Mouse (Mus musculus) cortical plate, adult 2 months (tissue): ENCODE measurements around the gene Znhit3. TPM values are rescaled to one million over a fixed set of nuclear protein-coding genes. Genes with fewer than 3 reads are reported as not detected.
A peak's percentile ranks its signal among the peaks of the same experiment; 100 is the strongest.

ENCODE experiments used
- H3K27ac ChIP-seq: fragments of 200-500 bp; 2 replicates; pipeline ENCODE4 v1.5.1; 2012; ENCODE audit warnings: low read length, control low read depth, inconsistent platforms; ENCODE audit not compliant: insufficient read depth
- H3K4me1 ChIP-seq: fragments of 200-500 bp; 2 replicates; pipeline ENCODE4 v1.6.1; 2011; ENCODE audit warnings: low read length; ENCODE audit not compliant: control insufficient read depth, insufficient read depth
- H3K4me3 ChIP-seq: fragments of 200-500 bp; 2 replicates; pipeline ENCODE4 v1.5.1; 2011; ENCODE audit warnings: mild to moderate bottlenecking, low read length, control low read depth; ENCODE audit not compliant: insufficient read depth
- CTCF ChIP-seq: fragments of 200-500 bp; IDR thresholded peaks from 2 replicates; pipeline ENCODE4 v1.5.1; 2011; ENCODE audit warnings: mild to moderate bottlenecking, control low read depth, low read length; ENCODE audit not compliant: insufficient read depth; ENCODE audit errors: extremely low read depth
- POLR2A ChIP-seq: fragments of 200-500 bp; IDR thresholded peaks from 2 replicates; pipeline ENCODE4 v1.6.1; 2011; ENCODE audit warnings: mild to moderate bottlenecking, low read length, control low read depth; ENCODE audit not compliant: insufficient read depth; ENCODE audit errors: extremely low read depth
- polyA plus RNA-seq: library from polyadenylated mRNA; depleted of rRNA; stranded (reverse); fragments of >200 nt; gene quantifications from 2 replicates; pipeline ENCODE4 v1.2.3, GENCODE M21; 2012

The Znhit3 gene
- polyA plus RNA-seq, 1 experiment, result 47.6 TPM

DNA sequence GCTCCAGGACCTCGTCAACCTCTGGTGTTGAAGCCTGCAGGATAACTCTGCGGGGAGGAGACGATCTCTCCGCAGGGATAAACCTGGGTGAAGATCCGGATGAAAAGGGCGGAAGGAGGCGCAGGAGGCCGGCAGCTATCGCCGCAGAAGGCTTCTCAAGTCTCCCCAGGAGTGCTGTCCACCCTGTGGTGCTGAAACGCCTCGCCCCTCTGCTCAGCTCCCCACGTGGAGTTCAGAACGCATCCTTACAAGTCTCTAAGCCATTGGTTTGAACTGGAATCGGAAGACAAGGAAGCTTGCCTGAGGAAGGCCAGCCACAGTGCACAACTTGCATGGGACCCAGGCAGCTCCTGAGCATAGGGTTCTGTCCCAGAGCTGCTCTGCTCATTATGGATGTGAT is 27.8 kb upstream of the Znhit3 start:
- TF ChIP-seq CTCF (no peak), POLR2A (no peak)
- H3K27ac ChIP-seq, result no peak overlapping the region
- peaks cover 7% of the 10 kb centered on the region for H3K4me1 ChIP-seq
- no peak overlapping the region for H3K4me3 ChIP-seq

DNA sequence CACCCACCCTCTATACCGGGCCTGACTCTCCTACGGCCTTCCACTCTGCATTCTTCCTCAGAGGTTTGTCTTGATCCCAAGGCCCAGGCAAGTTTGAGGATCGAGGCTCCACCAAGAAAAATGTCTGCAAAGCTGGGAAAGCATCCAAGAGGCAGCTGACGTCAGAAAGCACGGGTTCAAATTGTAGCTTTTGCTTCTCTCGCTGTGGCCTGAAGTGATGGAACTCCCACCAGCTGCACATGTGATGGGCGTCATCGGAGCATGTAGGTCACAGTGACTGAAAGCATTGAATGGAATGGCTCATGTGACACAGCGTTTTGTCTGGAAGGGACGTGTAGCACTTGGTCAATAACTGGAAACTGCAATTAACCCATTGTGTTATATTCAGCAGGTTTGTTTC is 24.0 kb upstream of the Znhit3 start:
- TF ChIP-seq CTCF (no peak), POLR2A (no peak)
- Histone ChIP-seq H3K27ac (peak overlapping the region; percentile 20; the same call in 1 of the 2 replicates), H3K4me1 (peaks cover 7% of the 10 kb centered on the region), H3K4me3 (no peak overlapping the region)

DNA sequence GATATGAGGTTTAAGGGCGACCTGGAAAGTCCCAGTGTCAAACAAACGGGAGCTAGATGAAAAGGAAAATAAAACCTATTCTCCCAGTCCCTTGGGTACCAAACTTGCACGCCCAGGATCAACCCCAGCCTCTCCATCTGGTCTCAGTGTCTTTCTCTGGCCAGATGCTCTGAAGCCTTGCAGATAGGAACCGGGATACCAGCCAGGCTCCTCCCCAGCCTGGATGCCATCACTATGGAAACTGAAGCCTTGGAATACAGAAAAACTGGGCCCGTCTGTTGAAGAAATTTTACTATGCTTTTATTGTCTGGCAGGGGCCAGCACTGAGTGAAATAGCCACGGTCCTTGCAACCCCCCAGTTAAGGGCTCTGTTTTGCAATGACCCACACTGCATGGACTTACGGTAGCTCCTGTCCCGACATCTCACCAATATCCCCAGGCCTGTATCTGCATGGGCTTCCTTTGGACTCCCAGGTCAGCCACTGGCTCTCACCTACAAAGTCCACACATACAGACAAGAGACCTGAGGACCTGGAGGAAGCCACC is 23.4 kb upstream of the Znhit3 start:
- TF ChIP-seq CTCF, result no peak
- H3K27ac ChIP-seq, result peak overlapping the region; percentile 27
- H3K4me3 ChIP-seq, result no peak overlapping the region
- peaks cover 7% of the 10 kb centered on the region for H3K4me1 ChIP-seq

DNA sequence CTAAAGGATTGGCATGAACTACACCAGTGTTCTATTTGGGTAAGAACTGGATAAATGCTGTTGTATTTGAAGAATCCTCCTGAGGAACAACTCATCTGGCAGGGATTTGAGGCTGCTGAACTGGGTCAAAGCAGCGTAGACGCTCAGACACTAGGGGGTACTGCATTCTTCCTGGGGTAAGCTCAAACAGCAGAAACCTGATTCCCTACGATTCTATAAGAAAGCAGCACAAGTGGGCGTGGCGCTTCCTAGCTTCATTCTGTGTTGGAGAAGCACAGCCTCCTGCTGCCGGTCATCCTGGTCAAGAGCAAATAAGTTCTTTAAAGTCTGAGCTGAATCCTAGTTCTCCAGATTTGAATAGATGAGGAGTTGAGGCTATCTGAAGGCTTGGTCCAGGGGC is 16.1 kb upstream of the Znhit3 start:
- TF ChIP-seq POLR2A, result no peak
- no peak for TF ChIP-seq CTCF
- Histone ChIP-seq H3K4me1 (no peaks in the 10 kb centered on the region), H3K27ac (no peak overlapping the region)

DNA sequence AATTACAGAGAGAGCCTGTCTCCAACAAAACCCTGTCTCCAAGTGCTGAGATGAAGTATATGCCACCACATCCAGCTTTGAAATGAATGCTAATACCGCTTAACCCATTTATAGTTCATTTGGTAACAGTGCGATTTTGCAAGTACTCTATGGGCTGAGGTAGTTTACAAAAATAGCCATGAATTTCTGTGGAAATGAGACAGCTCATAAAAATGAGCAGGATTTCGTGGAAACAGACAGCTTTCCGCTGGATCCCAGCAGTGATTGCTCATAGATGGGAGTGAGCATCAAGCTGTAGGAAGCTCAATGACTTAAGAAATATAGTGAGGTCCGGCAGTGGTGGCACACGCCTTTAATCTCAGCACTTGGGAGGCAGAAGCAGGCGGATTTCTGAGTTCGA is 4.8 kb upstream of the Znhit3 start:
- no peak overlapping the region for H3K27ac ChIP-seq
- H3K4me3 ChIP-seq, result no peak overlapping the region
- no peak for TF ChIP-seq POLR2A
- TF ChIP-seq CTCF, result no peak
- H3K4me1 ChIP-seq, result no peaks in the 10 kb centered on the region

More for the DNA sequence above, 16.1 kb upstream of the Znhit3 start:
- H3K4me3 ChIP-seq, result no peak overlapping the region

DNA sequence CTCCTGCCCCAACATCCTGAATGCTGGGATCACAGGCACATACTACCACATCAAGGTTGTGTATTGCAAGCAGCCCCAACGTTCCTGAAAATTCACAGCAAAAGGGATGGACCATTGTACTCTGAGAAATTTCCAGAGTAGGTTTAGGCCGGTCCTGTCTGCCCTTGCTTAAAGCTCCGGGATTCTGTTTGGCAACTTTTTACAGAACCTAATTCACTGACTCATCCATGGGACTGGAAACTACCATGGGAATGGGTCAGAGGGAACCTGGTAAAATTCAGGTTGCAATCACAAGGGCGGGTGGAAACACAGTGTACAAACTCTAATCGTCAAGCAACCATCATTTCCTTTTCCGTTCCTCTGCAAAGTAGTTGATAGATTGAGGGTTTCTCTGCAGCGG is 3.8 kb upstream of the Znhit3 start:
- TF ChIP-seq POLR2A (no peak), CTCF (no peak)
- Histone ChIP-seq H3K4me1 (no peaks in the 10 kb centered on the region), H3K27ac (no peak overlapping the region), H3K4me3 (no peak overlapping the region)

DNA sequence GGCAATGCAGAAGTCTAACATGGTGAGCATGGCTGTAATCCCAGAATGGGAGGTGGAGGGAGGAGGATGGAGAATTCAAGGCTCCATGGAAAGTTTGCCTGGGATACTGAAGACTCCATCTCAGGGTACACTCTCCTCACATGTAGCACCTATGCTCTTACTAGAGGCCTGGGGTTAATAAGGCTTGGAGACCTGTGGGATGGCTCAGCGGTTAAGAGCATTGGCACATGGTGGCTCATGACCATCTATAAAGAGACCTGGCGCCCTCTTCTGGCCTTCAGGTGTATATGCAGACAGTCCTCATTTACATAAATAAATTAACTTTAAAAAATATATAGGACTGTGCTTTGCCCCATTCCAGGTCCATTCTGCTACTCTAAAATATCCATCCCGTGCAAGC is 3.1 kb upstream of the Znhit3 start:
- H3K4me3 ChIP-seq, result no peak overlapping the region
- H3K4me1 ChIP-seq, result no peaks in the 10 kb centered on the region; the same call in 1 of the 2 replicates
- no peak overlapping the region for H3K27ac ChIP-seq
- TF ChIP-seq POLR2A, result no peak
- peak; percentile 36; the same call in 1 of the 2 replicates for TF ChIP-seq CTCF

DNA sequence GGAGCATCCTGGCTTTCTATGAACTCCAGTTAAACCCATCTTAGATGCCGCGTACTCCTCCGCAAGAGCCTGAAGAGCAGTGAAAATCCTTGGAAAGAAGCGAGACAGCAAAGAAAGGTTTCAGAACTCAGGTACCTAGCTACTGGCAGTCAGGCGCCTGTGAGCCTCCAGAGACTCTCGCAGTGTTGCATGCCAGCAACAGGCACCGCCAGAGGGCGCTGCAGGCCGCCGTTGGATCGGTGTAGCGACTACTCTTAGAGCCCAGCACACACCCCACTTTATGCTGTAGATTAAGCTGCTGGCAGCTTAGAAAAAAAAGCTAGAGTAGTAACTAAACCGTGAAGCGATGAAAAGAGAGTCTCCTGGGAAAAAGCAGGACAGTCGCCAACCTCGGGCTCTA is 2.3 kb upstream of the Znhit3 start:
- no peak for TF ChIP-seq POLR2A
- peak; percentile 87 for TF ChIP-seq CTCF
- Histone ChIP-seq H3K4me3 (no peak overlapping the region), H3K4me1 (no peaks in the 10 kb centered on the region; the same call in 1 of the 2 replicates), H3K27ac (no peak overlapping the region)

DNA sequence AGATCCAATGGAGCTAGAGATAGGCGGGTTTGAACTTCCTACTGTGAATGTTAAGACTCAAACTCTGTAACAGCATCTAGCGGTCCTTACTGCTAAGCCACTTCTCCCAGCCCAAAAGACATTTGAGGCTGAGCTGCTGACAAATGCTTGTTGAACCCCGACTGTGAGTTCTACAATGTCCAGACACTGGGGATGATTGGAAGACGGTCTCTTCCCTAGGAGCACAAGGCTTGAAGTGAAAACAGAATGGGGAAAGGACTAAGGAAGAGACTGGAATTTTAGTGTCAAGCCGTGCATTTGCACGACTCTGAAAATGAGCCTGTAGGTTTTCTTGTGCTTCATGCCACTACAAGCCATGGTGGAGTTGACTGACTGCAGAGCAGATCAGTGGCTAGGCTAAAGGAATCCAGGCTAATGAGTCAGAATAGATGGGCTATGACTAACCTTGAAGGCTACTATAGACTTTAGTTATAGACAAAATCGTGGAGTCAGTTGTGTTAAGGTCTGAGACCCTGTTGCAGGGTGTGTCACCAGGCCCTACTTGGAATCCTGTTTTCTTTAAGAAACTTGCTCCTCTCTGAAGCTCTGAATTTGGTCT is 636 bp upstream of the Znhit3 start:
- TF ChIP-seq CTCF (no peak), POLR2A (no peak)
- H3K27ac ChIP-seq, result no peak overlapping the region
- H3K4me1 ChIP-seq, result no peaks in the 10 kb centered on the region; the same call in 1 of the 2 replicates
- H3K4me3 ChIP-seq, result peak overlapping the region; percentile 75

DNA sequence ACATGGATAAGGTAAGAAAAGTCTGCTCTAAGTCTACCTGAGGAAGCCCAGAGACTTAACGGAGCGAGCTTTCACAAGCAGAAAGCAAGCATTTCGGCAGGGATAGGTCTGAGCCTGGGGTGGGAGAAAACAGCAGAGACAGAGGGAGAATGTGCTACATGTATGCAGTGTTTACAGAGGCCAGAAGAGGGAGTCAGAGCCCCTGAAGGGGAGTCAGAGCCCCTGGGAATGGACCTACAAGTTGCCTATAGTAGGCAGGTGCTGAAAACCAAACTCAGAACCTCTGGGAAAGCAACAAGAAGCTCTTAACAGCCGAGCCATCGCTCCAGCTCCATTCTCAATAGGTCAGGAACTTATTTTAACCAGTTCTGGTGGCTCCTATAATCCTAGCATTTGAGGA is 1.5 kb downstream of the Znhit3 start:
- no peak overlapping the region for H3K27ac ChIP-seq
- no peaks in the 10 kb centered on the region; the same call in 1 of the 2 replicates for H3K4me1 ChIP-seq
- no peak overlapping the region; the same call in 1 of the 2 replicates for H3K4me3 ChIP-seq
- TF ChIP-seq POLR2A (no peak), CTCF (no peak)

DNA sequence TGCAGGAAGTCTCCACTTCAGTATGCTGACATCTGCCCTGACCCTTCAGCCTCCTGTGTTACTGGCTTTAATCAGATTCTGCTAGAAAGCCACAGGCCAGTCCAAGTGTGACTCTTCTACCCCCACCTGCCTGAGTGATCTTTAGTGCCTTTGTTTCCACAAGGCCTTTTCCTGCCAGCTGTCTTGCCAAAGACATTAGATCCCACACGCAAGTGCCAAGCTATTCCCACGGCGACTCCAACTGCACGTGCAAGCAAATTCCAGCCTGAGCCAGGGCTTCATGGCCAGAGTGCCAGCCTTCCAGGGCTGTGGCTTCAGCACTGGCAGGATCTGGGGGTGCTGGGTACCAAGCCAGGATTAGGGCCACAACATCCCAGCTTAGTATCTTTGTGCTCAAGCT is 5.8 kb downstream of the Znhit3 start:
- H3K4me3 ChIP-seq, result no peak overlapping the region
- H3K4me1 ChIP-seq, result peaks cover 2% of the 10 kb centered on the region; the same call in 1 of the 2 replicates
- H3K27ac ChIP-seq, result no peak overlapping the region
- TF ChIP-seq POLR2A (no peak), CTCF (no peak)
